19 mouse cellular contexts compared by ENCODE assay signal in genomic region chr2:70176823-70177708, GRCm38 (mm10).
DNase-seq lines count a peak whose midpoint lies in the region; ATAC-seq lines count a peak whose summit lies in the region.
"Had no signal": no experiment of that assay in that cellular context is flagged by ENCODE, and none has a peak within 500 bp of the region (broad histone marks: within the 10 kb centered on the region; RNA-seq: fewer than 3 reads in every experiment).

No protein-coding gene starts in this region.

- no peak overlapping the region for H3K4me3 ChIP-seq in forebrain, embryonic 10.5 days
- H3K4me3 ChIP-seq in forebrain, embryonic 11.5 days (ENCODE audit: low read depth, low read length), result no peak overlapping the region
- H3K4me3 ChIP-seq in hindbrain, embryonic 11.5 days (ENCODE audit: low read depth, low read length), result no peak overlapping the region
- no peak overlapping the region for H3K4me3 ChIP-seq in midbrain, embryonic 11.5 days (ENCODE audit: low read depth, low read length)
- H3K4me3 ChIP-seq in neural tube, embryonic 14.5 days (ENCODE audit: low read depth, low read length), result no peak overlapping the region
- H3K4me3 ChIP-seq: embryonic facial prominence, embryonic 12.5 days; gastrocnemius, adult 2 months; megakaryocyte, embryonic 14.5 days had no signal

- ATAC-seq in forebrain, embryonic 11.5 days (replicated peaks; ENCODE audit: low FRiP score), result no peak
- peak; percentile 65 for ATAC-seq in hindbrain, embryonic 11.5 days (ENCODE audit: low FRiP score)
- no peak for ATAC-seq in midbrain, embryonic 11.5 days (ENCODE audit: low FRiP score)
- ATAC-seq in neural tube, embryonic 14.5 days (ENCODE audit: low read depth), result peak; percentile 61
- ATAC-seq: intestine, embryonic 16.5 days had no signal

- 0 out of 2 replicates have a peak overlapping the region, but pooled peaks have one; percentile 41 for H3K27ac ChIP-seq in forebrain, embryonic 10.5 days
- no peak overlapping the region for H3K27ac ChIP-seq in forebrain, embryonic 11.5 days (ENCODE audit: low read depth, low read length)
- peak overlapping the region; percentile 61 for H3K27ac ChIP-seq in hindbrain, embryonic 11.5 days (ENCODE audit: low read depth, low read length)
- peak overlapping the region; percentile 8; the same call in 1 of the 2 replicates for H3K27ac ChIP-seq in midbrain, embryonic 11.5 days (ENCODE audit: low read depth, low read length)
- peak overlapping the region; percentile 72 for H3K27ac ChIP-seq in neural tube, embryonic 14.5 days (ENCODE audit: low read depth, low read length)
- H3K27ac ChIP-seq: embryonic facial prominence, embryonic 12.5 days; gastrocnemius, adult 2 months; stomach, postnatal 0 days had no signal

- no peak overlapping the region for H3K9ac ChIP-seq in forebrain, embryonic 11.5 days (ENCODE audit: low read length)
- H3K9ac ChIP-seq in hindbrain, embryonic 11.5 days (ENCODE audit: low read depth, low read length), result no peak overlapping the region
- no peak overlapping the region for H3K9ac ChIP-seq in midbrain, embryonic 11.5 days (ENCODE audit: low read length)
- H3K9ac ChIP-seq in neural tube, embryonic 14.5 days (replicated peaks; ENCODE audit: low read depth, low read length), result no peak overlapping the region
- H3K9ac ChIP-seq: embryonic facial prominence, embryonic 12.5 days had no signal

- peaks cover 21% of the 10 kb centered on the region for H3K27me3 ChIP-seq in forebrain, embryonic 10.5 days (ENCODE audit: poor library complexity, severe bottlenecking)
- no peaks in the 10 kb centered on the region for H3K27me3 ChIP-seq in forebrain, embryonic 11.5 days (ENCODE audit: control insufficient read depth, insufficient read depth, low read length)
- H3K27me3 ChIP-seq in hindbrain, embryonic 11.5 days (ENCODE audit: control insufficient read depth, insufficient read depth, low read length), result no peaks in the 10 kb centered on the region
- H3K27me3 ChIP-seq in midbrain, embryonic 11.5 days (ENCODE audit: control insufficient read depth, insufficient read depth, low read length), result no peaks in the 10 kb centered on the region
- no peaks in the 10 kb centered on the region for H3K27me3 ChIP-seq in neural tube, embryonic 14.5 days (ENCODE audit: control insufficient read depth, insufficient read depth, low read length)
- H3K27me3 ChIP-seq: embryonic facial prominence, embryonic 12.5 days; megakaryocyte, embryonic 14.5 days had no signal

- 51% methylated on average over 6 of the region's 6 CpGs for WGBS in forebrain, embryonic 10.5 days
- 50% methylated on average over 6 of the region's 6 CpGs for WGBS in forebrain, embryonic 11.5 days
- 46% methylated on average over 6 of the region's 6 CpGs for WGBS in hindbrain, embryonic 11.5 days
- 36% methylated on average over 6 of the region's 6 CpGs for WGBS in midbrain, embryonic 11.5 days
- WGBS in neural tube, embryonic 14.5 days, result 19% methylated on average over 6 of the region's 6 CpGs

- H3K36me3 ChIP-seq in forebrain, embryonic 10.5 days (replicated peaks), result no peaks in the 10 kb centered on the region
- no peaks in the 10 kb centered on the region for H3K36me3 ChIP-seq in forebrain, embryonic 11.5 days (ENCODE audit: control insufficient read depth, insufficient read depth, low read length)
- H3K36me3 ChIP-seq in hindbrain, embryonic 11.5 days (ENCODE audit: control insufficient read depth, insufficient read depth, low read length), result no peaks in the 10 kb centered on the region
- H3K36me3 ChIP-seq in midbrain, embryonic 11.5 days (ENCODE audit: control insufficient read depth, insufficient read depth, low read length), result no peaks in the 10 kb centered on the region
- no peaks in the 10 kb centered on the region for H3K36me3 ChIP-seq in neural tube, embryonic 14.5 days (ENCODE audit: control insufficient read depth, insufficient read depth, low read length)
- H3K36me3 ChIP-seq: embryonic facial prominence, embryonic 12.5 days had no signal

- DNase-seq in forebrain, embryonic 10.5 days (ENCODE audit: extremely low spot score, low spot score), result no peak
- DNase-seq in forebrain, embryonic 11.5 days (ENCODE audit: low spot score), result no peak
- peak; percentile 22 for DNase-seq in hindbrain, embryonic 11.5 days (ENCODE audit: low spot score)
- no peak for DNase-seq in midbrain, embryonic 11.5 days (ENCODE audit: low spot score, missing footprints)
- no peak for DNase-seq in gastrocnemius, postnatal 10 days
- DNase-seq in lung, postnatal 14 days, result no peak
- DNase-seq in cerebellum, postnatal 10 days, result no peak
- DNase-seq: adrenal gland, adult 8-10 months; gastrocnemius, adult 2 months; heart, postnatal 10 days; kidney, postnatal 4 days; layer of hippocampus, postnatal 36 days; thymus, postnatal 25 days had no signal

- peaks cover 34% of the 10 kb centered on the region for H3K4me1 ChIP-seq in forebrain, embryonic 10.5 days
- H3K4me1 ChIP-seq in forebrain, embryonic 11.5 days (replicated peaks; ENCODE audit: control insufficient read depth, insufficient read depth, low read length), result peaks cover 8% of the 10 kb centered on the region; the same call in 1 of the 2 replicates
- H3K4me1 ChIP-seq in hindbrain, embryonic 11.5 days (replicated peaks; ENCODE audit: control insufficient read depth, insufficient read depth, low read length), result 0 out of 2 replicates have a peak, but pooled peaks cover 3% of the 10 kb centered on the region
- H3K4me1 ChIP-seq in midbrain, embryonic 11.5 days (ENCODE audit: control insufficient read depth, insufficient read depth, low read length), result peaks cover 17% of the 10 kb centered on the region
- peaks cover 10% of the 10 kb centered on the region; the same call in 1 of the 2 replicates for H3K4me1 ChIP-seq in neural tube, embryonic 14.5 days (ENCODE audit: control insufficient read depth, insufficient read depth, low read length)
- H3K4me1 ChIP-seq: embryonic facial prominence, embryonic 12.5 days; megakaryocyte, embryonic 14.5 days had no signal

- H3K4me2 ChIP-seq in forebrain, embryonic 11.5 days (ENCODE audit: low read depth, low read length, severe bottlenecking), result no peak overlapping the region
- no peak overlapping the region for H3K4me2 ChIP-seq in hindbrain, embryonic 11.5 days (replicated peaks; ENCODE audit: low read depth, low read length)
- no peak overlapping the region for H3K4me2 ChIP-seq in midbrain, embryonic 11.5 days
- no peak overlapping the region for H3K4me2 ChIP-seq in neural tube, embryonic 14.5 days (ENCODE audit: low read depth, low read length)
- H3K4me2 ChIP-seq: embryonic facial prominence, embryonic 12.5 days; liver, embryonic 11.5 days had no signal

- peaks cover 6% of the 10 kb centered on the region; the same call in 1 of the 2 replicates for H3K9me3 ChIP-seq in forebrain, embryonic 10.5 days
- H3K9me3 ChIP-seq in forebrain, embryonic 11.5 days (ENCODE audit: control insufficient read depth, low read length), result no peaks in the 10 kb centered on the region
- H3K9me3 ChIP-seq in hindbrain, embryonic 11.5 days (ENCODE audit: control insufficient read depth, low read length), result no peaks in the 10 kb centered on the region
- H3K9me3 ChIP-seq in midbrain, embryonic 11.5 days (ENCODE audit: control insufficient read depth, low read length), result no peaks in the 10 kb centered on the region
- no peaks in the 10 kb centered on the region for H3K9me3 ChIP-seq in neural tube, embryonic 14.5 days (ENCODE audit: control insufficient read depth, low read length)
- H3K9me3 ChIP-seq: embryonic facial prominence, embryonic 12.5 days; megakaryocyte, embryonic 14.5 days had no signal

Comparison
In these comparisons a context has a peak if more than half of its experiments do, and no peak if none do; other contexts are left out.
1. ATAC-seq: peak in hindbrain, embryonic 11.5 days (single experiment) and neural tube, embryonic 14.5 days (single experiment); none in forebrain, embryonic 11.5 days (single experiment) and midbrain, embryonic 11.5 days (single experiment).